ENCODE assay signal across 8 mouse cellular contexts in the genomic region with DNA sequence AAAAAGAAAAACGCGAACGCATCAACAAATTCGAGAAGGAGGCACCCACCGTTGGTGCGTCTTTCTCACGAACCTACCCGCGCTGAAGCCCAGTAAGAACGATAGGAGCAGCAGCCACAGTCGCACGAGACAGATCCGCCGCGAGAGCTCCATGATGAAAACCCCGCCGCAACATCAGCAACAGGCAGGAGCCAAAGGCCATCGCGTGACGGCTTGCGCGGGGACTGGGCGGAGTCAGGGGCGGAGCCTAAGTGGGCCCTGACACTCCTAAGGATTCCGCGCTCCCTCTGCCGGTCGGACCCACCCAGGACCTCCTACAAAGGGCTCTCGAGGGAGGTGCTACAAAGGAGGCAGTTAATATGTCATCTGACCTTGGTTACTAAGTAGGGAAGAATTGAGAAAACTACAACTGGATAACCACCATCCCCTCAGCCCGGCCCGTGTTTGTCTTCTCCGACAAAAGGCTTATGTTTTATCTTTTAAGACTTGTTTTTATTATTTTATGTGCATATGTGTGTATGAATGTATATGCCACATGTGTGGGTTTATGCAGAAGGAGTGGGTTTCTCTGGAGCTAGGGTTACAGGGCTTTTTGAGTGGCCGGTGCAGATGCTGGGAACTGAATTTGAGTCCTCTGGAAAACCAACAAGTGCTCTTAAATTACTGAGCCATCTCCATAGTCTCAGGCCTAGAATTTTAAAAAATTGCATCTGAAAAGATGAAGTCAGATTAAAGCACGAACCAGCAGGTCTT. TPM values are rescaled to one million over a fixed set of nuclear protein-coding genes. Genes with fewer than 3 reads are reported as not detected.
DNase-seq lines count a peak whose midpoint lies in the region; ATAC-seq and TF ChIP-seq lines count a peak whose summit lies in the region.

A gene (minus strand): TSS at position 249 of the 753 bp plus-strand sequence.

- WGBS in forebrain, embryonic 13.5 days, result 5% methylated on average over 34 of the region's 34 CpGs
- 3% methylated on average over 34 of the region's 34 CpGs for WGBS in large intestine, adult 2 months
- WGBS in liver, postnatal 0 days (ENCODE audit: insufficient replicate concordance), result 4% methylated on average over 34 of the region's 34 CpGs
- WGBS in neural tube, embryonic 14.5 days, result 5% methylated on average over 34 of the region's 34 CpGs

- peaks cover 16% of the 10 kb centered on the region for H3K36me3 ChIP-seq in ES-Bruce4 (ENCODE audit: control insufficient read depth, insufficient read depth, low read length, poor library complexity, severe bottlenecking)
- peaks cover 18% of the 10 kb centered on the region for H3K36me3 ChIP-seq in forebrain, embryonic 13.5 days (ENCODE audit: poor library complexity, severe bottlenecking)
- peaks cover 5% of the 10 kb centered on the region for H3K36me3 ChIP-seq in liver, postnatal 0 days (replicated peaks; ENCODE audit: insufficient read depth, low read length)
- no peaks in the 10 kb centered on the region for H3K36me3 ChIP-seq in neural tube, embryonic 14.5 days (ENCODE audit: control insufficient read depth, insufficient read depth, low read length)

- H3K27ac ChIP-seq in ES-Bruce4 (ENCODE audit: insufficient read depth, low read length), result peak within 1 kb of the TSS; percentile 83
- no peak within 1 kb of the TSS for H3K27ac ChIP-seq in forebrain, embryonic 13.5 days
- peak within 1 kb of the TSS; percentile 59 for H3K27ac ChIP-seq in liver, postnatal 0 days (ENCODE audit: low read depth)
- H3K27ac ChIP-seq in neural tube, embryonic 14.5 days (ENCODE audit: low read depth, low read length), result no peak within 1 kb of the TSS

- no peaks in the 10 kb centered on the region for H3K27me3 ChIP-seq in ES-Bruce4 (ENCODE audit: control insufficient read depth, insufficient read depth, low read length, poor library complexity, severe bottlenecking)
- no peaks in the 10 kb centered on the region for H3K27me3 ChIP-seq in forebrain, embryonic 13.5 days
- no peaks in the 10 kb centered on the region for H3K27me3 ChIP-seq in liver, postnatal 0 days (ENCODE audit: insufficient read depth, low read length)
- no peaks in the 10 kb centered on the region for H3K27me3 ChIP-seq in neural tube, embryonic 14.5 days (ENCODE audit: control insufficient read depth, insufficient read depth, low read length)

- peak; percentile 67 for TF ChIP-seq CTCF in ES-Bruce4 (IDR thresholded peaks at IDR 0.05; ENCODE audit: low read depth, low read length)
- peak; percentile 92 for TF ChIP-seq CTCF in liver, postnatal 0 days (IDR thresholded peaks at IDR 0.05; ENCODE audit: low read depth)

- DNase-seq in heart, postnatal 10 days, result peak; percentile 98 to 99
- DNase-seq in large intestine, adult 2 months (ENCODE audit: low read depth, low spot score), result peak; percentile 87
- peak; percentile 98 for DNase-seq in liver, postnatal 0 days
- peak; percentile 99 for DNase-seq in testis, postnatal 10 days (ENCODE audit: low spot score)

- intact Hi-C loops in heart, postnatal 10 days (cut with DNase I), result loop anchor here (1.0 kb wide), 1 partner anchor 107 kb away; no protein-coding TSS in a partner anchor

- peak; percentile 98 for ATAC-seq in cerebellum, adult (ENCODE audit: insufficient number of reproducible peaks, low FRiP score, low TSS enrichment)
- peak; percentile 98 for ATAC-seq in forebrain, embryonic 13.5 days
- peak; percentile 98 for ATAC-seq in liver, postnatal 0 days
- peak; percentile 95 for ATAC-seq in neural tube, embryonic 14.5 days (ENCODE audit: low read depth)

- no peaks in the 10 kb centered on the region for H3K9me3 ChIP-seq in ES-Bruce4 (replicated peaks; ENCODE audit: control insufficient read depth, insufficient read depth, low read length, poor library complexity, severe bottlenecking)
- H3K9me3 ChIP-seq in forebrain, embryonic 13.5 days (replicated peaks), result no peaks in the 10 kb centered on the region
- no peaks in the 10 kb centered on the region for H3K9me3 ChIP-seq in liver, postnatal 0 days (ENCODE audit: low read length)
- H3K9me3 ChIP-seq in neural tube, embryonic 14.5 days (ENCODE audit: control insufficient read depth, low read length), result no peaks in the 10 kb centered on the region

- H3K4me3 ChIP-seq in ES-Bruce4 (ENCODE audit: low read depth, low read length), result peak within 1 kb of the TSS; percentile 87
- peak within 1 kb of the TSS; percentile 45 for H3K4me3 ChIP-seq in forebrain, embryonic 13.5 days
- peak within 1 kb of the TSS; percentile 62 for H3K4me3 ChIP-seq in liver, postnatal 0 days (ENCODE audit: low read depth, low read length)
- peak within 1 kb of the TSS; percentile 39 for H3K4me3 ChIP-seq in neural tube, embryonic 14.5 days (ENCODE audit: low read depth, low read length)

- TF ChIP-seq POLR2A in ES-Bruce4 (IDR thresholded peaks at IDR 0.05; ENCODE audit: insufficient read depth, low read length), result peak; percentile 92

- H3K4me2 ChIP-seq in forebrain, embryonic 13.5 days, result peak within 1 kb of the TSS; percentile 60
- peak within 1 kb of the TSS; percentile 79 for H3K4me2 ChIP-seq in liver, postnatal 0 days (ENCODE audit: low read depth, low read length)
- H3K4me2 ChIP-seq in neural tube, embryonic 14.5 days (ENCODE audit: low read depth, low read length), result peak within 1 kb of the TSS; percentile 44

- peak; percentile 76 for TF ChIP-seq EP300 in ES-Bruce4 (IDR thresholded peaks at IDR 0.05; ENCODE audit: insufficient read depth, low read depth, low read length)
- TF ChIP-seq EP300 in liver, postnatal 0 days (IDR thresholded peaks at IDR 0.05; ENCODE audit: low read depth), result peak; percentile 42; the same call in 1 of the 2 replicates

- peak within 1 kb of the TSS; percentile 78 for H3K9ac ChIP-seq in ES-Bruce4 (ENCODE audit: low read depth, poor library complexity, severe bottlenecking)
- peak within 1 kb of the TSS; percentile 54 for H3K9ac ChIP-seq in forebrain, embryonic 13.5 days
- H3K9ac ChIP-seq in liver, postnatal 0 days (replicated peaks), result peak within 1 kb of the TSS; percentile 36
- peak within 1 kb of the TSS; percentile 3 for H3K9ac ChIP-seq in neural tube, embryonic 14.5 days (replicated peaks; ENCODE audit: low read depth, low read length)

- H3K4me1 ChIP-seq in ES-Bruce4 (ENCODE audit: control insufficient read depth, insufficient read depth, low read length), result peaks cover 2% of the 10 kb centered on the region
- H3K4me1 ChIP-seq in forebrain, embryonic 13.5 days, result peaks cover 19% of the 10 kb centered on the region
- H3K4me1 ChIP-seq in liver, postnatal 0 days (ENCODE audit: insufficient read depth), result peaks cover 11% of the 10 kb centered on the region
- 0 out of 2 replicates have a peak, but pooled peaks cover 5% of the 10 kb centered on the region for H3K4me1 ChIP-seq in neural tube, embryonic 14.5 days (ENCODE audit: control insufficient read depth, insufficient read depth, low read length)

RNA-seq across cellular contexts. Expression of the gene that starts here (rescaled TPM):
- polyA plus RNA-seq in ES-Bruce4 (2011; ENCODE audit: insufficient read depth, insufficient read length, low read depth, missing spikeins), result 186 and 188 TPM in 2 replicates
- polyA plus RNA-seq in forebrain, embryonic 13.5 days (2015; fragmentation: Nextera tagmentation; extraction: Ambion mirVana), result 35.9 and 36.5 TPM in 2 replicates
- total RNA-seq in heart, postnatal 10 days (2021), result 10 to 100 TPM; 34.2 to 34.6 TPM
- polyA plus RNA-seq in large intestine, adult 2 months (2012; rRNA removed), result 46.2 and 56.2 TPM in 2 replicates
- polyA plus RNA-seq in liver, postnatal 0 days (2015; fragmentation: Nextera tagmentation; extraction: Ambion mirVana), result 35.3 and 38.9 TPM in 2 replicates
- 23.7 and 28.0 TPM in 2 replicates for polyA plus RNA-seq in neural tube, embryonic 14.5 days (2014; fragmentation: Nextera tagmentation; extraction: Ambion mirVana)

Comparison
In these comparisons a context has a peak if more than half of its experiments do, and no peak if none do; other contexts are left out.
1. H3K27ac ChIP-seq: peak in ES-Bruce4 (single experiment) and liver, postnatal 0 days (single experiment); none in forebrain, embryonic 13.5 days (single experiment) and neural tube, embryonic 14.5 days (single experiment).
2. H3K9ac ChIP-seq: peak in every context shown above with its lines; median percentile 78 in ES-Bruce4; 54 in forebrain, embryonic 13.5 days; 36 in liver, postnatal 0 days; 3 in neural tube, embryonic 14.5 days.
3. Peak in every context shown above with its lines, with median percentiles within 50 percentile points of each other: H3K4me3 ChIP-seq, ATAC-seq, H3K4me2 ChIP-seq and DNase-seq.